Mouse (Mus musculus): ENCODE results near the gene Serpina1e. TPM values are rescaled to one million over a fixed set of nuclear protein-coding genes. Genes with fewer than 3 reads are reported as not detected.

Gene Serpina1e
- polyA plus RNA-seq, 1 experiment from 2014 or later, result 1.1 TPM

DNA sequence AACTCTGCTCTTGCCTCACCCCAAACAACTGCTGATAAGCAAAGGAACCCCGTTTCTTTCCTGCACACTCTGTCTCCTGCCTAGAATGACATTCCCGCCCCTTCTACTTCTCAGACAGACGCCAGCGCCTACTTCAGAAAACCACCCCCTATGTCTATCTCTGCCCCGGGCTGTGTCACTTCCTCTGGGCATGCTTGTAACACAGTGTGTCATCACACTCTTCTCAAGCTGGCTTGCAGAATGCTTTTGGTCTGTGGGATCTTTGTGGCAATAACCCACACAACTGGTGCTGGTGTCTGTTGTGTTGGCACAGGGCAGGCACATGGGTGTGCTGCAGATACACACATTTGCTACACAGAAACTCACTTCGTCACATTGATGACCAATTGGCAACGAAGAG lies 34.2 kb upstream of the Serpina1e start:
- Histone ChIP-seq H3K4me3 (ENCODE audit: low read depth, low read length) (no peak overlapping the region), H3K9me3 (ENCODE audit: control insufficient read depth, low read depth, low read length) (no peaks in the 10 kb centered on the region), H3K27ac (ENCODE audit: low read length) (no peak overlapping the region), H3K9ac (replicated peaks; ENCODE audit: low read depth, low read length) (no peak overlapping the region), H3K36me3 (ENCODE audit: control insufficient read depth, insufficient read depth, low read length) (no peaks in the 10 kb centered on the region), H3K4me1 (ENCODE audit: control insufficient read depth, insufficient read depth, low read length) (no peaks in the 10 kb centered on the region), H3K27me3 (ENCODE audit: control insufficient read depth, insufficient read depth, low read length) (no peaks in the 10 kb centered on the region), H3K4me2 (replicated peaks; ENCODE audit: low read depth, low read length) (no peak overlapping the region)
- no peak for ATAC-seq (ENCODE audit: insufficient number of reproducible peaks, insufficient read depth, low FRiP score, low read depth)
- 80% methylated on average over 7 of the region's 7 CpGs for WGBS

DNA sequence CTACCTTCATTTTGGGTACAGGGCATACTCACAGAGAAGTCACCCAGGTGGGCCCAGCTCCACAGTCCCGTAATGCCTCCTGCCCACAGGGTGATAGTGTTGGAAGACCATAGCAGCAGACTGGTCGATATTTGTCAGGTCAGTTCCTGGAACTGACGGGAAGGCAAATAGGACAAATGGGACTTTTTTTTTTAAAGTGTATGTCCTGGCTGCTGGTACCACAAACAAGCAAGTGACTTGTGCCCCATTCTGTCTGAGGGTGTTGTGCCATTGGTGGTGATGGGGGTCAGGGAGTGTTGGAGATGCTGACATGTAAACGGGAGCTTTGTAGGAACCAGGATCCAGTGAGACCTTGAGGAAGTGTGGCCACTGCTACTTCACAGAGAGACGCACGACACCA lies 31.1 kb upstream of the Serpina1e start, which contains the start of gene Serpina11:
Gene Serpina11 (minus strand): TSS at position 101 of the 400 bp plus-strand sequence.
- H3K27ac ChIP-seq (ENCODE audit: low read length), result no peak within 1 kb of the TSS
- H3K36me3 ChIP-seq (ENCODE audit: control insufficient read depth, insufficient read depth, low read length), result no peaks in the 10 kb centered on the region
- H3K9me3 ChIP-seq (ENCODE audit: control insufficient read depth, low read depth, low read length), result no peaks in the 10 kb centered on the region
- H3K4me1 ChIP-seq (ENCODE audit: control insufficient read depth, insufficient read depth, low read length), result no peaks in the 10 kb centered on the region
- H3K27me3 ChIP-seq (ENCODE audit: control insufficient read depth, insufficient read depth, low read length), result no peaks in the 10 kb centered on the region
- no peak within 1 kb of the TSS for H3K4me3 ChIP-seq (ENCODE audit: low read depth, low read length)
- no peak for ATAC-seq (ENCODE audit: insufficient number of reproducible peaks, insufficient read depth, low FRiP score, low read depth)
- H3K9ac ChIP-seq (replicated peaks; ENCODE audit: low read depth, low read length), result no peak within 1 kb of the TSS
- 86% methylated on average over 6 of the region's 6 CpGs for WGBS
- H3K4me2 ChIP-seq (replicated peaks; ENCODE audit: low read depth, low read length), result no peak within 1 kb of the TSS

DNA sequence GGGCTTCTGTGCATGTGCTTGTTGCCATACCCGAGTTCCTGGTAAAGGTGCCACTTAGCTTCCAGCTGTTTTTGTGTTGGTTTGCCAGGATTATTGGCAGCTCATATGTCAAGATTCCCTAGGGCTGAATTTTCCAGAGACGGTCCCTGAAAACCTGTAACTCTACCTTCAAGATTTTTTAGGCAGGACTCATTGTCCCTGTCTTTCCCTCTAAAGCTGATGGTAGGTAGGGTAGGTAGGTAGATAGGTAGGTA lies 30.7 kb upstream of the Serpina1e start:
- Histone ChIP-seq H3K27me3 (ENCODE audit: control insufficient read depth, insufficient read depth, low read length) (no peaks in the 10 kb centered on the region), H3K4me2 (replicated peaks; ENCODE audit: low read depth, low read length) (no peak overlapping the region), H3K4me1 (ENCODE audit: control insufficient read depth, insufficient read depth, low read length) (no peaks in the 10 kb centered on the region), H3K9ac (replicated peaks; ENCODE audit: low read depth, low read length) (no peak overlapping the region), H3K27ac (ENCODE audit: low read length) (no peak overlapping the region), H3K4me3 (ENCODE audit: low read depth, low read length) (no peak overlapping the region), H3K9me3 (ENCODE audit: control insufficient read depth, low read depth, low read length) (no peaks in the 10 kb centered on the region), H3K36me3 (ENCODE audit: control insufficient read depth, insufficient read depth, low read length) (no peaks in the 10 kb centered on the region)
- ATAC-seq (ENCODE audit: insufficient number of reproducible peaks, insufficient read depth, low FRiP score, low read depth), result no peak
- WGBS, result 60% methylated on average over 2 of the region's 2 CpGs

DNA sequence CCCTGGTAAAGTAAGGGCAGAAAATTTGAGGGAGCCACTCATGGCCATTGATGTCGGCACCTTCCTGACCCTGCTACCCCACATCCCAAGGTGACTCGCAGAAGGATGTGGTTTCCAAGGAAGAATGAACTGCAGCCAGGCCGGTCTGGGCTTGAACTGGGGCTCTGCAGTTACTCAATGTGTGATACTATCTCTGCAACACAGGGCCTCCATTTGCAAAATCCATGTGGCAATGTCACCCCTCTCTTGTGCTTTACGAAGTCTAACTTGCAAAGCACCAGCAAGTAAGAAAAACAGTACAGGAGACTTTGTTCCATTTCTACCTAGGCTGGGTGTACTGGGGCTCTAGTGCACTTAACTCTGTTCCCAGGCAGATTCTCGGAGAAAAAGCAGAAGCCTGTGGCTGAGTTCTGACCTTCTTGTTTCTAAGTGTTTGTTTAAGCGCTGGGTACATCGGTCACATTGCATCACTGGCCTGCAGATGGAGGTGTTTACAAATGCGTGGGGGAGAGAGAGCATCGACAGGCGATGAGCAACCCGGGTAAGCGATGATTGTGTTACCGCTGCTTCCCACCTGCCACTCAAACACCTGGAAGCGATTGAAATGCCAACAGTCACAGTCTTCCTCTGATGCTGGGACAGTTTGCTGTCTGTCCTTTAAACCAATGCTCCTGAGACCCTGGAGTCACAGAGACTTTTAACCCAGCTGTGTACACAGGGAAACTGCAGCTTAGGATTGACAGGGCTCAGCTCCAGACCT lies 30.2 kb upstream of the Serpina1e start:
- Histone ChIP-seq H3K4me3 (ENCODE audit: low read depth, low read length) (no peak overlapping the region), H3K36me3 (ENCODE audit: control insufficient read depth, insufficient read depth, low read length) (no peaks in the 10 kb centered on the region), H3K9ac (replicated peaks; ENCODE audit: low read depth, low read length) (no peak overlapping the region), H3K4me2 (replicated peaks; ENCODE audit: low read depth, low read length) (no peak overlapping the region), H3K9me3 (ENCODE audit: control insufficient read depth, low read depth, low read length) (no peaks in the 10 kb centered on the region), H3K27me3 (ENCODE audit: control insufficient read depth, insufficient read depth, low read length) (no peaks in the 10 kb centered on the region), H3K27ac (ENCODE audit: low read length) (no peak overlapping the region), H3K4me1 (ENCODE audit: control insufficient read depth, insufficient read depth, low read length) (no peaks in the 10 kb centered on the region)
- 33% methylated on average over 14 of the region's 14 CpGs for WGBS
- no peak for ATAC-seq (ENCODE audit: insufficient number of reproducible peaks, insufficient read depth, low FRiP score, low read depth)

DNA sequence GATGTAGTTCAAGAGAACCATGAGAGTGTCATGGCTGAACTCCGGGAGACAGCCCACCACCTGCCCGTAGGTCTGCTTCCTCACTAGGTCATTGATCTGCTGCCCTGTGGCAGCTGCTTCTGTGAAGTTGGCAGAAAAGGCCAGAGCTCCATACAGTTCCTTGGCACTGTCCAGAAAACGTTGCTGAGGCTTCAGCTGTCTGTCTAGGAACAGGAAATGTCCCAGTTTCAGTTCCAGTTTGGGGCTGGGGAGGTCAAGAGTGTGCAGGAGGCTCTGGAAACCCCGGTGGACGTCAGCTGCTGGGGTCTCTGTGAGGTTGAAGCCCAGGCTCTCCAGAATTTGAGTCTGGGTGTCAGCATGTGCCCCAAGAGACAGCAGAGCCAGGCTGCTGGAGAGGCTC lies 27.1 kb upstream of the Serpina1e start:
- H3K9ac ChIP-seq (replicated peaks; ENCODE audit: low read depth, low read length), result no peak overlapping the region
- 64% methylated on average over 5 of the region's 5 CpGs for WGBS
- H3K4me3 ChIP-seq (ENCODE audit: low read depth, low read length), result no peak overlapping the region
- no peaks in the 10 kb centered on the region for H3K27me3 ChIP-seq (ENCODE audit: control insufficient read depth, insufficient read depth, low read length)
- no peaks in the 10 kb centered on the region for H3K4me1 ChIP-seq (ENCODE audit: control insufficient read depth, insufficient read depth, low read length)
- H3K36me3 ChIP-seq (ENCODE audit: control insufficient read depth, insufficient read depth, low read length), result no peaks in the 10 kb centered on the region
- no peaks in the 10 kb centered on the region for H3K9me3 ChIP-seq (ENCODE audit: control insufficient read depth, low read depth, low read length)
- H3K4me2 ChIP-seq (replicated peaks; ENCODE audit: low read depth, low read length), result no peak overlapping the region
- H3K27ac ChIP-seq (ENCODE audit: low read length), result no peak overlapping the region
- no peak for ATAC-seq (ENCODE audit: insufficient number of reproducible peaks, insufficient read depth, low FRiP score, low read depth)

DNA sequence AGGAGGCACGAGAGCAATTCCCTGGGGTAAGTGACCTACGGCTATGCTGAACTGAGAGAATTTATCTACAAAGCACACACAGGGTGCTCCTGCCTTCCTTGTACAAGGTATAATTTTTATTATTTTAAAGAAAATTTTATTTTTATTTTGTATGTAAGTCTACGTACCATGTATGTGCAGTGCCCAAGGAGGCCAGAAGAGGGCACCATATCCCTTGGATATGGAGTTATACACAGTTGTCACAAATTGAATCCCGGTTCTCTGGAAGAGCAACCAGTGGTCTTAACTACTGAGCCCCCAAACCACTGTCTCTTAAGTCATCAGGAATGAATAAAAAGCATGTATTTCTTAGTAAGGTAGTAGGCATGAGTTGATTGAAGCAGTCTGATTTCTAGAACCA lies 26.2 kb upstream of the Serpina1e start:
- H3K9me3 ChIP-seq (ENCODE audit: control insufficient read depth, low read depth, low read length), result no peaks in the 10 kb centered on the region
- H3K36me3 ChIP-seq (ENCODE audit: control insufficient read depth, insufficient read depth, low read length), result no peaks in the 10 kb centered on the region
- H3K27ac ChIP-seq (ENCODE audit: low read length), result no peak overlapping the region
- no peaks in the 10 kb centered on the region for H3K4me1 ChIP-seq (ENCODE audit: control insufficient read depth, insufficient read depth, low read length)
- no peak overlapping the region for H3K4me3 ChIP-seq (ENCODE audit: low read depth, low read length)
- no peak overlapping the region for H3K9ac ChIP-seq (replicated peaks; ENCODE audit: low read depth, low read length)
- ATAC-seq (ENCODE audit: insufficient number of reproducible peaks, insufficient read depth, low FRiP score, low read depth), result no peak
- no peak overlapping the region for H3K4me2 ChIP-seq (replicated peaks; ENCODE audit: low read depth, low read length)
- no peaks in the 10 kb centered on the region for H3K27me3 ChIP-seq (ENCODE audit: control insufficient read depth, insufficient read depth, low read length)
- WGBS, result 60% methylated on average over 4 of the region's 4 CpGs

DNA sequence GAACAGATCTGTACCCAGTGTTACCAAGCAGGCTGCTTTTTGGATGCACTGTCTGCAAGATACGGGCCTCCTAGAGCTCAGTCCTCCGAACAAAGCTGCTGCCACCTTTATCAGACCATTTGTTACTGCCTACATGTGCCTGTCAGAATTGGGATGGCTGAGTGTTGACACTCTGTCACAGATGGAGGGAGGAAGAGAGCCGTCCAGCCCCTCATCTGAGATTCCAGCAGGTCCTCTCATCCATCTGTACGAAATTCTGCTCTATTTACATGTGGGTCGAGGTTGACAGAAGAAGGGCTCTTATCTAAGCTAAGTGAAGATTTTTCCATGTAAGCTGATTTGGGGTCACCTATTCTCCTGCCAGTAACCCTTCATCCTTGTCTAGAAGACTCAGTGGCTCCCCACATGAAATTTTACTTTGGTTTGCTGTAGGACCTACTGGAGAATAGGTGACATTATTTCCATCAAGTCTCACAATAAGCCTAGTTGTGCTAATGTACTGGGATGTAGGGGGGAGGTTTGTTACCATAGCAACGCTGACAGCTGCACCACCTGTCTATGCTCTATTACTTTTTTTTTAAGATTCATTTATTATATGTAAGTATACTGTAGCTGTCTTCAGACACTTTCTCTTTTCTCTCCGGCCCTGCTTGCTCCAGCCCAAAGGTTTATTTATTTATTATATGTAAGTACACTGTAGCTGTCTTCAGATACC lies 23.0 kb upstream of the Serpina1e start:
- 50% methylated on average over 7 of the region's 7 CpGs for WGBS
- H3K9ac ChIP-seq (replicated peaks; ENCODE audit: low read depth, low read length), result no peak overlapping the region
- H3K4me2 ChIP-seq (replicated peaks; ENCODE audit: low read depth, low read length), result no peak overlapping the region
- H3K4me1 ChIP-seq (ENCODE audit: control insufficient read depth, insufficient read depth, low read length), result no peaks in the 10 kb centered on the region
- no peak overlapping the region for H3K4me3 ChIP-seq (ENCODE audit: low read depth, low read length)
- no peak for ATAC-seq (ENCODE audit: insufficient number of reproducible peaks, insufficient read depth, low FRiP score, low read depth)
- no peaks in the 10 kb centered on the region for H3K9me3 ChIP-seq (ENCODE audit: control insufficient read depth, low read depth, low read length)
- H3K27ac ChIP-seq (ENCODE audit: low read length), result no peak overlapping the region
- no peaks in the 10 kb centered on the region for H3K36me3 ChIP-seq (ENCODE audit: control insufficient read depth, insufficient read depth, low read length)
- no peaks in the 10 kb centered on the region for H3K27me3 ChIP-seq (ENCODE audit: control insufficient read depth, insufficient read depth, low read length)

DNA sequence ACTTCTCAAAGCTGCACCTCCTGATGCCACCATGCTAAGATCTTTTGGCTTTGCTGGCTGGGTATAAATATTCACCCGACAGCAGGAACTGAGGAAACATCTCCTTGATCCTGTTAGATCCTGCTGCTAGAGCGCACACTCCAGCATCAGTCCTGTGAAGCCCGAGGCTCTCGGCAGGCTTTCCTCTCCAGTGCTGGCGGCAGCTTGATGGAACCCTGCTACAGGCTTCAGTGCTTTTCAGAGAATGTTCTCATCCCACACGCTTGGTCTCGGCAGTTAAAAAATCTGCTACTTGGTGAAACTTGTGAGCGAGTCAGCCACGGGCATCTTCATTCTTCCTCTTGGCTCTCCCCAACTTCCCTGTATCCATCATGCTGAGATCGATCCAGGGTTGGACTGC lies 19.5 kb upstream of the Serpina1e start:
- no peaks in the 10 kb centered on the region for H3K36me3 ChIP-seq (ENCODE audit: control insufficient read depth, insufficient read depth, low read length)
- H3K9ac ChIP-seq (replicated peaks; ENCODE audit: low read depth, low read length), result no peak overlapping the region
- H3K4me3 ChIP-seq (ENCODE audit: low read depth, low read length), result no peak overlapping the region
- H3K4me2 ChIP-seq (replicated peaks; ENCODE audit: low read depth, low read length), result no peak overlapping the region
- whole genome bisulfite sequencing, result 82% methylated on average over 10 of the region's 10 CpGs
- no peak for ATAC-seq (ENCODE audit: insufficient number of reproducible peaks, insufficient read depth, low FRiP score, low read depth)
- no peaks in the 10 kb centered on the region for H3K27me3 ChIP-seq (ENCODE audit: control insufficient read depth, insufficient read depth, low read length)
- no peaks in the 10 kb centered on the region for H3K4me1 ChIP-seq (ENCODE audit: control insufficient read depth, insufficient read depth, low read length)
- no peaks in the 10 kb centered on the region for H3K9me3 ChIP-seq (ENCODE audit: control insufficient read depth, low read depth, low read length)
- H3K27ac ChIP-seq (ENCODE audit: low read length), result no peak overlapping the region

DNA sequence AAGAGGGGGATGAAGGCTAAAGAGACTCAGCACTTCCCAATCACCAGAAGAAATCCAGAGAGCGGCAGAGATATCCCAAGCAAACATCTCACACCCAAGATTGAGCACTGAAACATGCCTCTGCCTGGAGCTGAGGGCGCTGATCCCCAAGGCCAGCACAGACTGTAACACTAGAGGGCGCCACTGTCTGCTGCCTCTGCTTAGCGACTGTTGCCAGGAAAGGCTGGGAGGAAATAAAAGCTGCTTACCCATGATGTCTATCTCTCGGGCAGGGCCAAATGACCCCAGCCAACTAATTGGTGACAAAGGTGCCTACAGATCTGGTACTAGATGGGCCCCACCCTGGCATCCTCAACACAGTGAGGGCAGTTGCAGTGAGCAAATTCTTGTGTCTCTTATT lies 19.1 kb upstream of the Serpina1e start:
- Histone ChIP-seq H3K27ac (ENCODE audit: low read length) (no peak overlapping the region), H3K9ac (replicated peaks; ENCODE audit: low read depth, low read length) (no peak overlapping the region), H3K4me1 (ENCODE audit: control insufficient read depth, insufficient read depth, low read length) (no peaks in the 10 kb centered on the region), H3K27me3 (ENCODE audit: control insufficient read depth, insufficient read depth, low read length) (no peaks in the 10 kb centered on the region), H3K4me3 (ENCODE audit: low read depth, low read length) (no peak overlapping the region), H3K36me3 (ENCODE audit: control insufficient read depth, insufficient read depth, low read length) (no peaks in the 10 kb centered on the region), H3K9me3 (ENCODE audit: control insufficient read depth, low read depth, low read length) (no peaks in the 10 kb centered on the region), H3K4me2 (replicated peaks; ENCODE audit: low read depth, low read length) (no peak overlapping the region)
- no peak for ATAC-seq (ENCODE audit: insufficient number of reproducible peaks, insufficient read depth, low FRiP score, low read depth)
- WGBS, result 38% methylated on average over 5 of the region's 5 CpGs

Measured in stomach, embryonic 14.5 days (tissue).